Comparison of ENCODE assay signal across 18 mouse cellular contexts in genomic region chr6:50725640-50726039, GRCm38 (mm10).
"Had no signal": no experiment of that assay in that cellular context is flagged by ENCODE, and none has a peak within 500 bp of the region (broad histone marks: within the 10 kb centered on the region; RNA-seq: fewer than 3 reads in every experiment).

No protein-coding gene starts in this region.

- H3K27ac ChIP-seq: kidney, postnatal 0 days; layer of hippocampus, adult 2 months; liver, embryonic 14.5 days; macrophage; midbrain, embryonic 10.5 days had no signal

- DNase-seq: kidney, adult 18-20 months; kidney, postnatal 25 days; layer of hippocampus, adult 9-11 months; liver, postnatal 0 days; lung, embryonic 14.5 days; midbrain, embryonic 14.5 days; retina, postnatal 1 day; thymus, adult 2 months; thymus, postnatal 14 days had no signal

- H3K4me1 ChIP-seq: midbrain, embryonic 10.5 days had no signal

- H3K4me3 ChIP-seq: layer of hippocampus, adult 2 months; midbrain, embryonic 10.5 days had no signal

- H3K9ac ChIP-seq: liver, embryonic 14.5 days; liver, postnatal 0 days; lung, embryonic 14.5 days had no signal

- H3K4me2 ChIP-seq: liver, embryonic 11.5 days; lung, embryonic 14.5 days had no signal

- H3K9me3 ChIP-seq: midbrain, embryonic 10.5 days had no signal

- H3K36me3 ChIP-seq: midbrain, embryonic 10.5 days had no signal

- ATAC-seq: inflammation-experienced regulatory T-cells, adult 6 months; intestine, embryonic 16.5 days; liver, postnatal 0 days; lung, postnatal 0 days had no signal
